Mouse (Mus musculus) forebrain, embryonic 16.5 days (tissue): ENCODE measurements around the gene Kcnma1. TPM values are rescaled to one million over a fixed set of nuclear protein-coding genes. Genes with fewer than 3 reads are reported as not detected.

Source experiments
- ATAC-seq: fragments of 200-750 bp; cut with Nextera tagmentation; 2 replicates; pipeline ENCODE4 v1.8.0; 2017; ENCODE audit warnings: mild to moderate bottlenecking, moderate library complexity
- H3K27ac ChIP-seq: fragments of 300-500 bp; sonication (generic); 2 replicates; pipeline ENCODE4 v1.5.1; 2014; ENCODE audit warnings: low read length, control low read depth
- H3K27me3 ChIP-seq: fragments of 300-500 bp; sonication (generic); replicated peaks from 2 replicates; pipeline ENCODE4 v1.6.1; 2014; ENCODE audit warnings: low read length; ENCODE audit not compliant: control insufficient read depth, insufficient read depth
- H3K36me3 ChIP-seq: fragments of 300-500 bp; sonication (generic); 2 replicates; pipeline ENCODE4 v1.6.1; 2014; ENCODE audit not compliant: control insufficient read depth, insufficient read depth
- H3K4me1 ChIP-seq: fragments of 300-500 bp; sonication (generic); replicated peaks from 2 replicates; pipeline ENCODE4 v1.6.1; 2014; ENCODE audit warnings: low read length; ENCODE audit not compliant: control insufficient read depth, insufficient read depth
- H3K4me2 ChIP-seq: fragments of 300-500 bp; sonication (generic); 2 replicates; pipeline ENCODE4 v1.6.1; 2014; ENCODE audit warnings: mild to moderate bottlenecking, low read length, control low read depth
- H3K4me3 ChIP-seq: fragments of 300-500 bp; sonication (generic); replicated peaks from 2 replicates; pipeline ENCODE4 v1.5.1; 2014; ENCODE audit warnings: mild to moderate bottlenecking, low read length, control low read depth
- H3K9ac ChIP-seq: fragments of 300-500 bp; sonication (generic); replicated peaks from 2 replicates; pipeline ENCODE4 v1.6.1; 2014; ENCODE audit warnings: low read depth, low read length, control low read depth
- H3K9me3 ChIP-seq: fragments of 300-500 bp; sonication (generic); 2 replicates; pipeline ENCODE4 v1.6.1; 2016; ENCODE audit warnings: low read length; ENCODE audit not compliant: control insufficient read depth
- WGBS: fragments of 180-500 bp; shearing (Covaris S2); extraction: QIAGEN DNeasy Blood & Tissue Kit; methylation state at CpG from one replicate; pipeline ENCODE4 v1.1.7; 2014; 5-methylcytosine and 5-hydroxymethylcytosine counted together
- polyA plus RNA-seq: library from polyadenylated mRNA; unstranded; fragments of >200 nt; fragmentation: Nextera tagmentation; extraction: Ambion mirVana; gene quantifications from 2 replicates; pipeline ENCODE4 v1.2.1, GENCODE M21; 2015

The Kcnma1 gene
- polyA plus RNA-seq, 1 experiment from 2014 or later = 12.3 TPM

DNA sequence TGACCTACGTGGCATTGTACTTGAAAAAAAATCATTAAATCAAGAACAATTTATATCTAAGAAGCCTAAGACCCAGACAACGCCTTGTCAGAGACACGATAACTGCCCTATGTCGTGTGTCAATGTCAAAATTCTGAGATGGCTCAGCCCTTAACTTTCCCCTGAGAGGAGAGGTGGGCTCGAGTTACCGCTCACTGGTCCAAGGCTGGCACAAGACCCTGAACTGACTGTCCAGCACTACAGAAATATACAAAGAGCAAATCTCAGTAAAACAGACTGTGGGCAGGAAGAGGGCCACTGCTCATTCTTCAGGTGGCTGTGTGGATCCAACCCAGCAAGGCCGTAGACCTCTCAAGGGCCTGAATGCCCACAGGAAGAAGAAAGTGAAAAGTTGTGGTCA lies 23.4 kb downstream of the Kcnma1 start:
- Histone ChIP-seq H3K4me1 (no peaks in the 10 kb centered on the region), H3K9ac (no peak overlapping the region), H3K27me3 (no peaks in the 10 kb centered on the region), H3K9me3 (no peaks in the 10 kb centered on the region), H3K4me2 (no peak overlapping the region), H3K36me3 (no peaks in the 10 kb centered on the region), H3K27ac (no peak overlapping the region), H3K4me3 (no peak overlapping the region)
- 91% methylated on average over 7 of the region's 7 CpGs for WGBS
- ATAC-seq = no peak

DNA sequence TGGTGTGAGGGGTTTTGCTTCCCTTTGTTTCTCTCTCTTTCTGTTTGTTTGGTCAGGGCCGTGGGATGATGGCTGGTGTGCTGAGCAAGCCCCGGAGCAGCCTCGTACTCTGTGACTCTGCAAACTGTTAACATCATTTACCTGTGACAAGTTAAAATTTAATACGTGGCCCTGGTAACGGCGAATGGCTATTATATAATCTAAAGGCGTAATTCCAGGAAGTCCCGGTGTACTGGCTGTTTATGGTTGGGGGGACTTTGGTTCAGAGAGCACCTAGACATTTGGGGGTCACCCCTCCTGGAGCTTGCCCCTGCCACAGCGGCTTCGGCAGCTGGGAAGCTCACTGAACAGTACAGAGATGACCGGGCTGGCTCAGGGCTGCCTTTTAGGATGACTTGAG lies 24.6 kb downstream of the Kcnma1 start:
- no peak overlapping the region for H3K27ac ChIP-seq
- H3K9me3 ChIP-seq = no peaks in the 10 kb centered on the region
- no peaks in the 10 kb centered on the region for H3K27me3 ChIP-seq
- no peak overlapping the region for H3K9ac ChIP-seq
- no peak for ATAC-seq
- no peak overlapping the region for H3K4me2 ChIP-seq
- no peaks in the 10 kb centered on the region for H3K4me1 ChIP-seq
- H3K36me3 ChIP-seq = no peaks in the 10 kb centered on the region
- H3K4me3 ChIP-seq = no peak overlapping the region
- WGBS = 85% methylated on average over 11 of the region's 11 CpGs

DNA sequence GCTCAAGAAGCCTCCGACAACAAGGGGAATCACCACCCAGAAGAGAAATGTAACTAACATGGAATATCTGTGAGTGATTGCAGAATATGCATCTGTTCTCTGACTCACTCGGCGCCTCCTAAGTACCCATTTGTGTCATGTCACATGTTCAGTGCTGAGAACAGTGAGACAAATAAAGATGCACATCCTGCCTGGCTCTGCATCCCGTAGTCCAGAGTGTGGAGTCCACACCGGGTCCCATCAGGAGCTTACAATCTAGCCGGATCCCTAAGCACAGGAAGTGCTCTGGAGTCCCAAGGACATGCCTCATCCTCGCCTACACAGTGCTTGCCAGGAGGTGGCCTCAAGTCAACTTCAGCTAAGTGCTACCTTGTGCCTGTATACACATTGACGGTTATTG lies 32.1 kb downstream of the Kcnma1 start:
- WGBS = 92% methylated on average over 8 of the region's 8 CpGs
- Histone ChIP-seq H3K4me1 (no peaks in the 10 kb centered on the region), H3K27ac (no peak overlapping the region), H3K4me2 (no peak overlapping the region), H3K36me3 (no peaks in the 10 kb centered on the region), H3K27me3 (no peaks in the 10 kb centered on the region), H3K9ac (no peak overlapping the region), H3K9me3 (no peaks in the 10 kb centered on the region), H3K4me3 (no peak overlapping the region)
- no peak for ATAC-seq

DNA sequence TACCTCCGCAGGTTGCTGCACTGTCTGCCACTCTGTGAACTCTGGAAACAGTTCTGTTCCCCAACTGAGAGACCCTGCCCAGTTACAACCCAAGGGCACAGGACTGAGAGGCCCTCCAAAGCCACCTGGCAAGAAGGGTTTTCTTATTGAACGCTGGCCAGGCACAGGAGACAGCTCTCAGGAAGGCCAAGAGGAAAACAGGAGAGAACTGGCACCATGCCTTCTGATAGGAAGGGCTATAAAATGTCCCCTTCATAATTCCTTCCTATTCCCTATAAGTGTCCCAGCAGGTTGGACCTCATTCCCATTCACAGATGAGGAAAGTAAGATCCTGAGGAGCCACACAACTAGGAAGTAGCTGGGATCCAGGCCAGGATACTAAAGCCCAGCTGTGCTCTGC lies 39.6 kb downstream of the Kcnma1 start:
- Histone ChIP-seq H3K36me3 (no peaks in the 10 kb centered on the region), H3K9me3 (no peaks in the 10 kb centered on the region), H3K27me3 (no peaks in the 10 kb centered on the region), H3K27ac (no peak overlapping the region), H3K4me2 (no peak overlapping the region), H3K4me3 (no peak overlapping the region), H3K4me1 (no peaks in the 10 kb centered on the region), H3K9ac (no peak overlapping the region)
- ATAC-seq = no peak
- 98% methylated on average over 2 of the region's 2 CpGs for WGBS

DNA sequence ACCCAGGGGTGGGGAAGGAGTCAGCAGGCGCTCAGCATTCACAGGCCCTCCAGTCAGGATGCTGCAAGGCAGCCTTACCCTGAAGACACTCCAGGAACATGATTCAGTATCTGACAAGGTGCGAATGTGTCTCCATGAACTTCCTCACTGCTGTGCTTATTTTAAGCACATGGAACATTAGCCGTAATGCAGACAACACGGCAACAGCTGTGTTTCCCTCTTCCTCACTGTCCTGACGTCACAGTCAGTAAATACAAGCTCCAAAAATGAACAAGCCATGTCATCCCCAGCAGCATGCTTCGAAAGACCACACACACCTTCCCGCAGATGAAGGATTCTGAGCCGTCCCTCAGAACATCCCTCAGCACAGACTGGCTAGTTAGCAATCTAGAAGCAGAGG lies 47.8 kb downstream of the Kcnma1 start:
- Histone ChIP-seq H3K4me2 (no peak overlapping the region), H3K36me3 (no peaks in the 10 kb centered on the region), H3K27me3 (no peaks in the 10 kb centered on the region), H3K4me3 (no peak overlapping the region), H3K9ac (no peak overlapping the region), H3K9me3 (no peaks in the 10 kb centered on the region), H3K4me1 (no peaks in the 10 kb centered on the region), H3K27ac (no peak overlapping the region)
- WGBS = 78% methylated on average over 8 of the region's 8 CpGs
- no peak for ATAC-seq

DNA sequence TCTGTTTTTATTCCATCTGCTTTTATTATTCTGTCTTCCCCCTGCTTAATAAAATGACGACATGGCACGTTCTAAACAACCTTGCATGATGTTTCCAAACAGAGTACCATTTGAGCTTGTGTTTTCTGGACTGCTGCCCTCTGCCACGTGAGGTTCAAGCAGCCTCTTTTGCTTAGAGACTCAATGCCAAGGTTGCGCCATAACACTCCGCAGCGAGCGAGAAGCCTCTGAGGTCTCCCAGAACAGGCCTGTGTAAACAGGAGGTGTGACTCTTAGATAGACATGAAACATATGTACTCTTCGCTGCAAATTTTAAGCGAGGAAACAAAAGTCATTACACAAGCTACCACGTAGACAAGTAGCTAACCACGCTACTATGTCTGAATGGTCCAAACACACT lies 55.2 kb downstream of the Kcnma1 start:
- Histone ChIP-seq H3K27me3 (no peaks in the 10 kb centered on the region), H3K4me1 (no peaks in the 10 kb centered on the region), H3K4me2 (no peak overlapping the region), H3K36me3 (no peaks in the 10 kb centered on the region), H3K27ac (no peak overlapping the region), H3K9me3 (no peaks in the 10 kb centered on the region), H3K4me3 (no peak overlapping the region), H3K9ac (no peak overlapping the region)
- no peak for ATAC-seq
- WGBS = 76% methylated on average over 11 of the region's 11 CpGs

DNA sequence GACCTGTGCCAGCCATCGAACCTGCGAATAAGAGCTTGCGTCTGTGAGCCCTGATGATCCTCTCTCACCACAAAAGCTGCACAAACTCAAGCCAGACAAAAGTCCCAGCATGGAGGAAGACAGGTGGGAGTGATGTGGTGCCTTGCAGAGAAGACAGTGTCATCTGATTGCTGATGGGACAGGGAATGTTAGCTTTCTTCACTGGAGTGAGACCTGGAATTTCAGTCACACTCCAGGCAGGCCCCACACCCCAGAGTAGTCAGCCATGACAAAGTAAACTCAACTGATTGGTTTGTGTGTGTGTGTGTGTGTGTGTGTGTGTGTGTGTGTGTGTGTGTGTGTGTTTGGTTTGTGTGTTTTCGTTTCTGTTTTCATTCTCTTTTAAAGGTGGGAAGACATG lies 57.0 kb downstream of the Kcnma1 start:
- H3K4me2 ChIP-seq = no peak overlapping the region
- H3K36me3 ChIP-seq = no peaks in the 10 kb centered on the region
- no peak for ATAC-seq
- no peak overlapping the region for H3K27ac ChIP-seq
- H3K9me3 ChIP-seq = no peaks in the 10 kb centered on the region
- no peaks in the 10 kb centered on the region for H3K27me3 ChIP-seq
- H3K9ac ChIP-seq = no peak overlapping the region
- 85% methylated on average over 4 of the region's 4 CpGs for WGBS
- no peak overlapping the region for H3K4me3 ChIP-seq
- no peaks in the 10 kb centered on the region for H3K4me1 ChIP-seq

DNA sequence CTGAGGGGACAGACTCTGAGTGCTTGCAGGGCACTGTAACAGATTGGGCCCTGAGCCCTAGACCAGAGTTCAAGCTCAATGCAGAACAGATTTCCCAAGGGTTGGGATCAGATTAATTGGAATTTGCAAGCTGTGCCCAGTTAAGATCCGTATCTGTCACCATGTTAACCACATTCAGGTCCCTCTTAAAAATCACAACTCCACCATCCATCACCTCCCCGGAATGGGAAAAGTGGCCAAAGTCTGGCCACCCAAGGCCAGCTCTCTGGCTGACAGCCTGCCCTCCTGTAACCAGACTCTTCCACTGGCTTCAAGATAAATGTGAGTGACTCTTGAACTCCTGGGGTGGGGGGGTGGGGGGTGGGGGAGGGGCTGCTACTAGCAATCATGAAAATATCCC lies 70.4 kb downstream of the Kcnma1 start:
- H3K9ac ChIP-seq = no peak overlapping the region
- 90% methylated on average over 2 of the region's 2 CpGs for WGBS
- no peak overlapping the region for H3K27ac ChIP-seq
- no peaks in the 10 kb centered on the region for H3K36me3 ChIP-seq
- no peaks in the 10 kb centered on the region for H3K4me1 ChIP-seq
- no peak overlapping the region for H3K4me2 ChIP-seq
- ATAC-seq = no peak
- no peaks in the 10 kb centered on the region for H3K9me3 ChIP-seq
- no peak overlapping the region for H3K4me3 ChIP-seq
- H3K27me3 ChIP-seq = no peaks in the 10 kb centered on the region

DNA sequence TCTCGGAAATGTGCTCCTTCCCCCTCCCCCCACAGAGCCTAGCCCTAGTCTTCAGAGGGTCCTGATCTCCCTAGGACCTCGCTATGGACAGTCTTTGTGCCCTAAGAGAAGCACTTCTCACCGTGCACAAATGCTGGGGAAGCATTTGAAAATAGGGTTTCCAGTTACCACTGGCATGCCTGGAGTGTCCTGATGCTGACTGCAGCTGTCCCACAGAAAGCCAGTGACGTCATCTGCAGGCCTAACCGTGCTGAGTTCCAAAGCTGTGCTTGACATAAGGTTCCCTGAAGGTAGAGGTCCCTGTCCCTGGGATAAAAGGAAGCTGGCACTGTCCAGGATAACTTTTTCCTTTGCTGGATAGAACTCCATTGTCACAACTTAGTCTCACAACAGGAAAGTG lies 71.1 kb downstream of the Kcnma1 start:
- no peaks in the 10 kb centered on the region for H3K36me3 ChIP-seq
- no peak overlapping the region for H3K4me2 ChIP-seq
- H3K9ac ChIP-seq = no peak overlapping the region
- H3K4me1 ChIP-seq = no peaks in the 10 kb centered on the region
- WGBS = 50% methylated on average over 5 of the region's 5 CpGs
- H3K27ac ChIP-seq = no peak overlapping the region
- no peak overlapping the region for H3K4me3 ChIP-seq
- no peak for ATAC-seq
- H3K27me3 ChIP-seq = no peaks in the 10 kb centered on the region
- H3K9me3 ChIP-seq = no peaks in the 10 kb centered on the region

DNA sequence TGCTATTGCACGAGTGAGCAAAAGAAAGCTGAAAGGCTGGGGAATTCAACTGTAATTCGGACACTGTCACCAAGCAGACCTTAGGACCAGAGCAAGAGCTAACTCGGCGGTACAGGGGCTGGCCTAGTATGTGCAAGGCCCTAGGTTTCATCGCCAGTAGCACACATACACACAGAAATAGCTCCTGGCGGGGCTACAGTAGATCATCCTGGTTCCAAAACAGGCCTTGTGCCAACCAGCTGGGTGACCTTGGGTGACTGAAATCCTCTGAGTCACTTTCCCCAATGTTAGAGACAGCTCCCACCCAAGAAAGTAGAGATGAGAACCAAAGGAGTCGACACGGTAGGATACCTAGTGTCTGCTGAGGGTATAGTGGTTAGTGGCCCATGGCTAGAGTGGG lies 72.2 kb downstream of the Kcnma1 start:
- no peak overlapping the region for H3K4me2 ChIP-seq
- no peaks in the 10 kb centered on the region for H3K4me1 ChIP-seq
- no peak overlapping the region for H3K4me3 ChIP-seq
- WGBS = 86% methylated on average over 8 of the region's 8 CpGs
- ATAC-seq = no peak
- H3K9me3 ChIP-seq = no peaks in the 10 kb centered on the region
- H3K9ac ChIP-seq = no peak overlapping the region
- no peaks in the 10 kb centered on the region for H3K36me3 ChIP-seq
- no peak overlapping the region for H3K27ac ChIP-seq
- no peaks in the 10 kb centered on the region for H3K27me3 ChIP-seq
